Mouse (Mus musculus) gastrocnemius, postnatal 14 days (tissue): ENCODE data around the gene Cdhr4. TPM values are rescaled to one million over a fixed set of nuclear protein-coding genes. Genes with fewer than 3 reads are reported as not detected.
A peak's percentile ranks its signal among the peaks of the same experiment; 100 is the strongest.

Source experiments
- DNase-seq: peaks from one replicate; pipeline ENCODE4 v3.0.0; 2021; ENCODE audit warnings: mixed read lengths
- intact Hi-C: fragments of 180-260 bp; cut with DNase I; formaldehyde crosslinking; loops from one replicate; pipeline ENCODE4 v1.15.1; 2025; ENCODE audit warnings: low total_unique reads
- long read RNA-seq, 2 experiments: library from polyadenylated mRNA; stranded (forward); transcript quantifications; one replicate each; pipeline ENCODE4 v2.0.0; 2021
- total RNA-seq, 2 experiments: library from RNA; stranded (reverse); gene quantifications; 2 replicates each; pipeline ENCODE4 v1.2.3; 2021

Cdhr4 gene
- 1 to 10 TPM in 1 of 2 experiments, under 1 TPM in 1; 0.68 to 1.1 TPM for total RNA-seq
- long read RNA-seq, experiment 1: 0 reads
- long read RNA-seq, experiment 2: 0 reads

GRCm38 (mm10) chr9:107992197-107992596 is at the start of gene Cdhr4:
Gene Cdhr4, plus strand, starts transcription at chr9:107992497.
- intact Hi-C loops: no loop called here

GRCm38 (mm10) chr9:107947241-107948194 is 44.8 kb upstream of the Cdhr4 start:
- intact Hi-C loops: no loop called here
- peak; percentile 56 for DNase-seq

More at GRCm38 (mm10) chr9:107992197-107992596, at the start of gene Cdhr4:
- no peak for DNase-seq

DNA sequence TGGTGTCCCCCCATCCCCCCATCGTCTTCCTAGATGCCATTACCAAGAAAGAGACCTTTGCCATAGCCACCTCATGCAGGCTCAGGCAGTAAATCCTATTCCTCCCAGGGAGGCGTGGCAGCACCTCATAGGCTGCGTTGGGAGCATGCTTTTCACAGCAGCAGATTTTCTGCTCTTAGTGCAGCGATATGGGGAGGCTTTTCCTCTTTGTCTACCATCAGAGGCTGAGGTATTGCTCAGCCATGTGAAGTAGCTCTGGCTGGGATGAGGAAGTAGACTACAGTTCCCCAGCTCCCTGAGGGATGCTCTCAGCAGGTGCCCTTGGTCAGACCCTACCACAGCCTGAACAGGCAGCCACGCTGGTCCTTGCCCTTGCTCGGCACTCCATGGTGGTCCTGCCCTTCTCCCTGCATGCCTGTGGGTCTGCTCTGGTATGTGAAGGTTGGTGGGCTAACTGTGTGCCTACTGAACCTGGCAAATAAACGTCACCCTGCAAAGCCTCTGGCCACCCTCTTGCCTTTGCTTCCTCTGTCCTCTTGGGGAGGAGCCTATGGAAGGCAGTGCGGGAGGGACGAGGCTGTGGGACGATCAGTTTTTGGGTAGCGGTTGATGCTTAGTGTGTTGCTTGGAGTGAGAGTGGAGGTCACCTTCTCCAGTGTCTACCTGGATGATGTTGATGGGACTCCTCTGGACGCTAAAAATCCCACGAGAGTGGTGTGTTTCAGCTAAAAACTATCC is 42.9 kb upstream of the Cdhr4 start:
- intact Hi-C loops: no loop called here
- no peak for DNase-seq

DNA sequence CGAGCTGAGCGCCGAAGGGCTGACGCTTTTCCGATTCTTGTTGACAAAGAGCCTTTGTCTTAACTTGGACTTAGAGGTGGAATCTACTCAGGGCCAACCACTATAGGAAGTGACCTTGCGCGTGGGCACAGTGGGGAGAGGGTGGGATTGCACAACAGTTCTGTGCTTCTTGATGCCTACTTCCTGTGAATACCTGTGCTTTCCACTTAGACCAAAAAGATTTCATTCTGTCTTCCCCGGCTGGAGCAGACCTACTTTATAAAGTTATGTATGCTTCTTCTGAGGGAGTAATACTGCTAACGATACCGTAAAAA is 42.4 kb upstream of the Cdhr4 start, which contains the start of gene Traip:
Traip (plus strand) TSS at position 215 of the 314 bp plus-strand sequence.
- intact Hi-C loops: loop anchor here (5.0 kb wide), 2 partner anchors 33 to 48 kb away; no protein-coding TSS in a partner anchor
- DNase-seq: no peak

GRCm38 (mm10) chr9:107950460-107951355 is 41.6 kb upstream of the Cdhr4 start:
- intact Hi-C loops: loop anchor here (5.0 kb wide), 2 partner anchors 33 to 48 kb away; no protein-coding TSS in a partner anchor
- peak; percentile 93 for DNase-seq

DNA sequence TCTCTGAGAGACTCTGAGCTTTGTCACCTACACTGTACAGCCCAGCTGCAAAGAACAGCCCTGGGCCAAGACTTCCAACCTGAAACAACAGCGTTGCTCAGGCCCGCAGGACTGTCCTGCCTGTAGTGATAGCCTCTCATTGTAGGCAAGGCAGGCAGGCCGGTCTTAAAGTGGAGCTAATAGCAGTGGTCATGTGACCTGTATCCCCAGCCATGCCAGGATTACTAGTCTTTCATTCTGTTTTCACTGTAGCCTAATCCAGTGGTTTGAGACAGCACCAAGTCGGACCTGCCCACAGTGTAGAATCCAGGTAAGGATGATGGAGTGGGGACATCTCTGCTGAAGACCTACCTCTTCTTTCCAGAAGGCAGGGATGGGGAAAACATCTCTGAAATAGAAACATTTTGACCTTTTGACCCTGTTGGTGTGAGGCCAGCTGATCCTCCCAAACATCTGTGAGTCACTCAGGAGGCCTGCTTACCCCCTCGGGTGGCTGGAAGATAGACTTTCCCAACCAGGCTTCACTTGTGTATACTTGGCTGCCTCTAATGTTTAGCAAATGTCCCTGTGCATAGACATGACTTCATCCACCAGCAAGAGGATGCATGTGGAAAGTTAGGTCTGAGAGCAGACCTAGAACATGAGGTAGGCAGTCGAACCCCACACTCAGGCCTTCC is 36.5 kb upstream of the Cdhr4 start:
- DNase-seq: no peak
- intact Hi-C loops: no loop called here

- intact Hi-C loops: no loop called here
- DNase-seq: no peak
These were observed 35.2 kb upstream of the Cdhr4 start for GRCm38 (mm10) chr9:107957141-107957540.

DNA sequence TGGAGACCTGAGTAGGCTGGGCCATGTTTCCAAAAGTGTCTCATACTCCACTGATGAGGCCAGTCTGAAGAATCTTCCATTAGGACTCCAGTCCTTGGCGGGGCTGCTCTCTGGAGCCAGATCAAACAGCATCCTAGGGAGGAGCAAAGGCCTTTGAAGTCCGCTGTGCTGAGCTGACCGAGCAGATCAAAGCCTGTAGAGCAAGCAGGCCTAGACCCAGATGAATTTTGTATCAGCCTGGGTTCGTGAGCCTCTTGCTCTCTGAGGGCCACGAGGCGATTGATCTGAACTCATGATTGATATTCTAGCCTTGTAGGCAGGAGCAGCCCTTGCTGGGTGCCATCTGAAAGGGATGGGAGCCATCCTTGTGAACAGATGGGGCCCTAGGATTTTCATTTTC is 32.4 kb upstream of the Cdhr4 start:
- intact Hi-C loops: no loop called here

DNA sequence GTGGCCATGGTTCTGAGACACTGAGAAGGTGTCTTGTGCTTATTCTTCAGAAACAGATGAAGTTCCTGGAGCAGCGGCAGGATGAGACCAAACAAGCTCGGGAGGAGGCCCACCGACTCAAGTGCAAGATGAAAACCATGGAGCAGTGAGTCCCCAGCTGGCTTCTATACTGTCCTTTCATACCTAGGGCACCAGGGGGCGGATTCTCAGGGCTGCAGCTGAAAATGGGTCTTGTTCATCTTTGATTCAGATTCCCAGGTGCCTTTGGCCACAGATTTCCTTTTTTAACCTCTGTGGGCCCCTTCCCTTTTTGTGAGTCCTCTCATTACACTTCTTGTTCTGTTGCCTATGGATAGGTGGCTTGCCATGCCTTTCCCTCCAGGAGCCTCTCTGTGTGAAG is 31.4 kb upstream of the Cdhr4 start:
- intact Hi-C loops: no loop called here
- DNase-seq: no peak

More for the DNA sequence above, 32.4 kb upstream of the Cdhr4 start:
- no peak for DNase-seq

DNA sequence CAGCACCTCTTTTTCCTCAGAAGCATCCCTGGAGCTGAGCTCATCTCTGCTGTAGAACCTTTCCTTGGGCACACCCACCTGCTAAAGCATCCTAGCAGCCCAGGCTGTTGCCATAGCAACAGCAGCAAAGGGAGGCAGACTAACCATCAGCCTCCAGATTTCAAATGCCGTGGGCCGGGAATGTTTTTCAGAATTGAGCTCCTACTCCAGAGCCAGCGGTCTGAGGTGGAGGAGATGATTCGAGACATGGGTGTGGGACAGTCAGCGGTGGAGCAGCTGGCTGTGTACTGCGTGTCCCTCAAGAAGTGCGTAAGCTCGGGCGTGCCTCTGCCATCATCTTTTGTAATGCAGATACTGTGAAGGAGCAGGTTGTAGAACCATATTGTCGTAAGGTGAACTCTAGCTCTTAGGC is 30.9 kb upstream of the Cdhr4 start:
- DNase-seq: no peak
- intact Hi-C loops: no loop called here

GRCm38 (mm10) chr9:107961881-107962280 is 30.4 kb upstream of the Cdhr4 start:
- no peak for DNase-seq
- intact Hi-C loops: no loop called here

- intact Hi-C loops: no loop called here
- DNase-seq: no peak
These were observed 29.4 kb upstream of the Cdhr4 start for GRCm38 (mm10) chr9:107962916-107963315.

- peak; percentile 89 for DNase-seq
- intact Hi-C loops: no loop called here
These were observed 28.6 kb upstream of the Cdhr4 start for GRCm38 (mm10) chr9:107963700-107964099.

DNA sequence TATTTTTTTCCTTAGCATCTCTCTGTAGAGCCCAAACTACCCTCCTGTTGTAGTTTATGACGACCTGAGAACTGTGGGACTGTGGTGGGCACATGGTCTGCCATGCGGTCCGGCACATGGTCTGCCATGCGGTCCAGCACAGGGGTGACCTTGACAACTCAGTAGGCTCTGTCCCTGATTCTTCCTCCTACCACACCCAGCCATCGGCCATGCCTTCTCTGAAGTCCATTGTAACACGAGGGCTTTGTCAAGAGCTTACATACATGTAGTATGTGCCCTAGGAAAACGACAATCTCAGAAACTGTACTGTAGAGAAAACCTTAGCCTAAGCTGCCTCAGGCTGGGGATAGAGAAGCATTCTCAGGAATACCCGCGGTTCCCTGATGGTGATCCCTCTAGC is 27.6 kb upstream of the Cdhr4 start:
- intact Hi-C loops: loop anchor here (5.0 kb wide), 1 partner anchor 98 kb away; no protein-coding TSS in a partner anchor
- no peak for DNase-seq

DNA sequence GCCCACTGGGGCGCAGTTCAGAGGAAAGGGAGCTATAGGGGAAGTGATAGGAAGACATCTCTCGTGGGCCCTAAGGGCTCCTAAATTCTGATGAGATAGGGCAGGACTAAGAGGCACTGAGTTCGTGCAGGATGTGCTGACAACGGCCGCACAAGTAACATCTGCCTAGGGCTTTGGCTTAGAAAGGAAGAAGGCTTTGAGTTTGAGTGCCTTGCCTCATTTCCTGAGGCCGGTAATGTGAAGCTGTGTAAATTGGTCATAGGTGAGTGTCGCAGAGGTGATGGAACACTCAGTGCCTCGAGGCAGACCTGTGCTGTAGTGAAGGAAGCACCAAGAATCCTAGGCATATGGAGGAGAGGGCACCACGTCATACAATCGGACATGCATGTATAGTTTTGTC is 25.6 kb upstream of the Cdhr4 start:
- no peak for DNase-seq
- intact Hi-C loops: loop anchor here (5.0 kb wide), 1 partner anchor 96 kb away; no protein-coding TSS in a partner anchor

DNA sequence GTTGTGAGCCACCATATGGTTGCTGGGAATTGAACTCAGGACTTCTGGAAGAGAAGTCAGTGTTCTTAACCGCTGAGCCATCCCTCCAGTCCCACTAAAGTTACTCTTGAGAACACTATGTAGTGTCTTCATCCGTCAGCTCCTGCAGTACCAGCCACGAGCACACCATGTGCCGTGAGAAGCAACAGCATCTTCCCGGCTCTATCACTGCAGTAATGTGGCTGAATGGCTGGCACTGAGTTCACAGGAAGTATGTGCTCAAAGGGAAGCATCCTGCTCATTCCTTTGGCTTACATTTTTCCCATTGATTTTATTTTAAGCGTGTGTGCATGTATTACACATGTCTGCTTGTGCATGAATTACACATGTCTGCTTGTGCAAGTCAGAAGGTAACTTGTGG is 24.9 kb upstream of the Cdhr4 start:
- DNase-seq: no peak
- intact Hi-C loops: loop anchor here (5.0 kb wide), 1 partner anchor 95 kb away; no protein-coding TSS in a partner anchor

DNA sequence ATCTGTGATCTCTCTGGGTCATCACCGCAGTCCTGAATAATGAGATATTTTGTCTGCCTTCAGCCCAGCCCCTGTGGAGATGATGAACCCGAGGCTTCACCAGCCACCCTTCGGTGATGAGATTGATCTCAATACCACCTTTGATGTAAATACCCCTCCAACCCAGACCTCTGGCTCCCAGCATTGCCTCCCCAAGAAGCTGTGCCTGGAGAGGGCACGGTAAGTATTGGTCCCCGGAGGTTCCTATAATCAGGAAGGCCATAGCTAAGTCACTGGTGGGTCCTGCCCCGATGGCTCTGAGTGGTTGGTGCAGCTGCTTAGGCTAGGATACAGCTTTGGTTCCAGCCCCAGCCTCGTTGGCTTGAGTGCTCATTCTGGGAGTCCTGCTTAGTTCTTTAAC is 23.8 kb upstream of the Cdhr4 start:
- DNase-seq: no peak
- intact Hi-C loops: loop anchor here (5.0 kb wide), 1 partner anchor 94 kb away; no protein-coding TSS in a partner anchor

DNA sequence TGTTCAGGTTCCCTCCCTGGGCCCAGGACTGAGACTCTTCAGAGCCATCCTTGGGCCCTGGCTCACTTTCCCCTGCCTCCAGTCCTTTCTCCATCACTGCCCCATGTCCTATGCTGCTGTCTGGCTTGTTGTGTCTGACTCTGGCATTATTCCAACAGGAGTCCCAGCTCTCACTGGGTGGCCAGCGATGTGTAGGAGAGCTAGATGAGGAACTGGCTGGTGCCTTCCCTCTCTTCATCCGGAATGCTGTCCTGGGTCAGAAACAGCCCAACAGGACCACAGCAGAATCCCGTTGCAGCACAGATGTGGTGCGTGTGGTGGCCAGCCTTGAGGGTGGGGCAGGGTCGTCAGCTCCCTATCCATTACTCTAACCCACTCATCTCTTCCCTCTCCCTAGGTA is 22.0 kb upstream of the Cdhr4 start:
- DNase-seq: no peak
- intact Hi-C loops: no loop called here
